Mouse (Mus musculus): ENCODE data around the gene Eri3. TPM values are rescaled to one million over a fixed set of nuclear protein-coding genes. Genes with fewer than 3 reads are reported as not detected.

Eri3 gene
- total RNA-seq, 2 experiments from 2014 or later: 81.4 to 92.0 TPM

DNA sequence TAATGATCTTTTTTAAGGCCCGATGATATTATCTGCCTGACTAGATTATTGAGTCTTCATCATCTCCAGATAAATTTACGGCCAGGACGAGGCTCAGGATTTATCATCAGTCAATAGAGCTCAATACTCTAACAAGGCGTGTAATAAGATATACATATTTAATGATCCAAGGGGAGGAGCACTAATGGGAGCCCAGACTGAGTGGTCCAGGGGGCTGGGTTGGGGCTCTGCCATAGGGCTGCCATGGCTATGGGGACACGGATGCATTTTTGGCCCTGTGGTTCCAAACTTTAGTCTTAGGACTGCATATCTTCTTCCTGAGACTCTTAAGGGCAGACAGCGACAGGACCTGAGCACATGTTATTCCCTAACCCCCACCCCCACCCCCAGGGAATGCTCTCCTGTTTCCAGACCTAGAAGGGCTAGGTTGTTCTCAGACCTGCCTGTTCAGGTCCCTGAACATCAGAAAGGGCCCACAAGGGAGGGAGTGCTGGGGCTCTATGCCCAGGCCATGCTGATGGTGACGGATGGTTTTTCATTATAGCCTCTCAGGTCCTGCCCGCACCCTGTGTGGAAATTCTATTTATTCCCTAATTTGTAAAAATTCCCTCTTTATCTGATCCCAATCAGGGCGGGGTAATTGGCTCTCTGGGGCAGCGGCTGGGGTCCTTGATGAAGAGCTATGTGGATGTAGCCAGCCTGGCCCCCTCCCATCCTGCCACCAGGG, 114.4 kb downstream of the Eri3 start:
- DNase-seq: no peak

DNA sequence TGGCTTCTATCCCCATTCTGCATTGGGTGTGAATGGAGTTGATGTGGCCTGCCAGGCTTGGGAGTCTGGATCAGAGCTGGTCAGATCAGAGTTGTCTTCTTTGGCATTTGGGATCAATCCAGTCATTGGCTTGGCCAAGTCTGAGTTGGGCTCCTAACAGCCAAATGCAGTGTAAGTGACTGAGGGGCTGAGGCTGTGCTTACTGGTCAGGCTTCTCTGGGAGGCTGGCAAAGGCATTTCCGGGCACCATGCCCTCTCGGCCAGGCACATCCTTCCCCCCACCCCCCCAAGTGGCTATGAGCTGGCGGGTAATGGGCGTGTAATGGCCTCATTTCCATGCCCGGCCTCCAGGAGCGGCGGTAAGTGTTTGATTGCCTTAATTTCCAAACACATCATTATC, 115.4 kb downstream of the Eri3 start:
- DNase-seq: no peak

DNA sequence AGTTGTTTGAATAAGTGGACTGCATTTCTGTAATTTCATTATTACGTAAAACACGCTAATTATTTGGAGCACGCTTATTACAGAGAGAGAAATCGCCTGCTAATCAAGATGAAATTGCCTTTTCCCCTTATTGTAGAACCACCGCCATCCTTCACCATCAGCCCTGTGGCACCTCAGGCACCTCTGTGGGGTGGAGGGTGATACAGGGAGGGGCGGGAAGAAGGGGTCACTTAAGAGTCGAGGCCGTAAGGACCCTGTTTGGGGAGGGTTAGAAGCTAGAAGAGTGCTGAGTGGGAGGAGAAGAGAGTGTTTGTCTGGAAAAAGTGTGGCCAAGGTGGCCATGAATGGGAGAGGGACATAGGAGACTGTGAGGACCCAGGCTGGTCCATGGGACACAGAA, 115.9 kb downstream of the Eri3 start:
- DNase-seq: no peak

DNA sequence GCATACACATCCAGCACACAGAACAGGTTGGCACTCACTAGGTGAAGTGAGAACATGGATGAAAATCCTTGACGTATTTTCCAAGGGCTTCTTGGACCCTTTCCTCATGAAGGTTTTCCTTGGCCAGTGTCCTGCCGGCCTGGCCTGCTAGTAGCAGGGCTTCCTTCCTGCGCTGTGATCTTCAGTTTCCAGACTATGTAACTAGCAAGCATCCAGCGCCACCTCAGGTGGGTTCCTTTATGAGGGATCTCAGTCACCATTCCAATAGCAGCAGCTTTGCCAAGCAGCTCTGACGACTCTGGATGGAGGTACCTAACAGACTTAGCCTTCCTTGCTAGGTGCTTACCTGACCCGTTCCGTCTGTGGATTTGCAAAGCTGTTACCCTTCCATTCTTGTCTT, 119.7 kb downstream of the Eri3 start:
- DNase-seq: no peak

DNA sequence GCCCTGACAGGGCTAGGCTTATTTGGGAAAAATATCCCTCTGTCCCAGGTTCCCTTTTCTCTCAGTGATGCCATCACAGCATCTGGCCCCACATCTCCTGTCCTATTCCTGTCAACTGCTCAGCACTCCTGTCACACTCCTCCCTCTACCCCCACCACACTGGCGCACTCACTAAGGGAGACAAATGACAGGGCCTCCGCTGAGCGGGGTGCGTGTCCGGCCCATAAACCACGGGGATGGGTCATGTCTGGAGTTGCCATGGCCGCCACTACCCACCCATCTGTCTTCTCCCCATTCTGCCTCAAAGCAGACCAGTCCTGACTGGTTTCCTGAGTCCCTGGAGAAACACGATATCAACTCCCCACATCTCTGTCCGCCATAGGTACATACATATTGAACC, 121.9 kb downstream of the Eri3 start:
- DNase-seq: no peak

DNA sequence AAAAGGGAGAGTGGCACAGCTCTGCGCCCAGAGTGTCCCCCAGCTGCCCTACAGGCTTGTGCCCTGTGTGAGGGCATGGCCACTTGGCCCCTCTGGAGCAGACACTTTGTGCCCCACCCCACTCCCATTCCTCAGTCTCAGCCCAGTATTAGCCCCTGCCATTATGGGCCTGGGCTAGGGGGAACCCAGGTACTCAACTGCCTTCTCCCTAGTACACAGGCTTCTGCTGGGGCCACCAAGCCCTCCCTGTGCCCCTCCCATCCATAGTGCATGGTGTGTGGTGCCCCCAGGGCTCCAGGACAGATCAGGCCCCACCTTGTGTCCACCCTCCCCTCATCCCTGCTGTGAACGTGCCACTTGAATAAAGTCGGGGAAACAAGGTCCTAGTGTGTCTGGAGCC, 123.7 kb downstream of the Eri3 start:
- DNase-seq: no peak

DNA sequence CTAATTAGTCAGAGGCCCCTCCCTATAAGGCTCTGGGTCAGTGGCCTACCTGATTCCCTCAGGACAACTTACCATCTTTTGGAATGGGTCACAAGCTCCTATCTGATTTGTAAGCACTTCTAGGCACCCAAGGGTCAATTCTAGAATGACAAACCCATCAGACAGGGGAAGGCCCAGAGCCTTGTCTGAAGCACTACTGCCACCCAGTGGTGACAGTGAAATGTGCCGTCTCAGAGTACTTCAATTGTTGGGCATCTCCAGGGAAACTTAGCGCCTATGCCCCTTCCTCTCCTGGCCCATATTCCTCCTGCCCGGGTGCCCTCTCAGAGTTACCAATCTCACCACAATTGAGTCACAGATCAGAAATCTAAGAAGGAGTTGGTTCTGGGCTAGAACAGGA, 126.7 kb downstream of the Eri3 start:
- DNase-seq: peak; percentile 88

DNA sequence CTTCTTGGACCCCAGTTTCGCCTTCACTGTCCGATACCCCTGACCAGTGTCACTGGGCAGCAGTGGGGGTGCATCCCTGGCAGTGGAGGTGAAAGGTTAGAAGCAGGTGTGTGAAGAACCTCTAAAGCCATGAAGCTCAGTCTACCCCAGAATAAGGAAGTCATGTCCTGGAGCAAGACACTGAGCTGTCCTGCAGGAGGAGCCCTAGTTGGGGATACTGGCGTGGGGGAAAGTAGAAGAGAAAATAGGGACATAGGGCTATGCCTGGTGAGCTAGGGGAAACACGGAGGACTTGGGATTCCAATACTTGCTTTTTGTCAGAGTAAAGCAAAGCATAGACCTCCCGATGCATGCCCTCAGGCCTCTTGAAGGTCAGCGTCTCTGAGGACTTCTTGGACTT, 130.8 kb downstream of the Eri3 start:
- no peak for DNase-seq

DNA sequence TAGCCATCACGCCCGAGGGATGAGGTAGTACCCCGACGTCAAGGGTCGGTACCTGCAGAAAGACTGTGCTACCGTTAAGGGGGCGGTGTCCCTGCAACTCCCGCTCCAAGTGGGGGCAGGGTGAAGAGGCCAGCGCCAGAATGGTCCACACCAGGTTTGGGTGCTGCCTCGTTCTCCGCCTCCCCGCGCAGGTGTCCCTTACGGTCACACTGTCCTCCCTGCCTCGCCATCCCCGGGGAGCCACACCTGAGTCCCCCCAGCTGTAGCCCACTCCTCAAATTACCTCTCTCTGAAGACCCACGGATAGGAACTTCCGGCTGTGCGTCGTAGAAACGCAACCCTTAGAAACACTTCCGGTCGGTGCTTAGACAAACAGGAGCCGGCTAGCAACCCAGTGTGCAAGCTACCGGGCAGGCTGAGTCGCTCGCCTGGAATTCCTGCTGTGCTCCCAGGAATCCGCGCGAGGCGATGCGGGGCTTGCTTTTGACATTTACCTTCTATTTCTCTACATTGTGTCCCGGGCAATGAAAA, 131.8 kb downstream of the Eri3 start, which contains the start of gene Dmap1:
Gene Dmap1 (minus strand): TSS at position 343 of the 531 bp plus-strand sequence.
- DNase-seq: peak; percentile 89

DNA sequence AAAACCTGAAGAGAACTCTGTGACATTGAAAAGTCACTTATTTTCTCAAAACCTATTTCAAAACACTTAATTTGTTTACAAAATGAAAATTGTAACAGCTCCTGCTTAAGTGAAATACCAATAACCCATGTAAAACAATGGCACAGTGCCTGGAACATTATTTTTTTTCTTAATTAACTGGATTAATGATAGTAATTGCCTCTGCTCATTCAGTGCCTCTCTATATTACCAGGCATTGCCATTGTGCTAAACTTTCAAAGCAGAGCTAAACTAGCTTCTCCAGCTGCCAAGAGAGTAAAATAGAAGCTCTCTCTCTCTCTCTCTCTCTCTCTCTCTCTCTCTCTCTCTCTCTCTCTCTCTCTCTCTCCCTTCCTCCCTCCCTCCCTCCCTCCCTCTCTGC, 132.3 kb downstream of the Eri3 start:
- DNase-seq: no peak

DNA sequence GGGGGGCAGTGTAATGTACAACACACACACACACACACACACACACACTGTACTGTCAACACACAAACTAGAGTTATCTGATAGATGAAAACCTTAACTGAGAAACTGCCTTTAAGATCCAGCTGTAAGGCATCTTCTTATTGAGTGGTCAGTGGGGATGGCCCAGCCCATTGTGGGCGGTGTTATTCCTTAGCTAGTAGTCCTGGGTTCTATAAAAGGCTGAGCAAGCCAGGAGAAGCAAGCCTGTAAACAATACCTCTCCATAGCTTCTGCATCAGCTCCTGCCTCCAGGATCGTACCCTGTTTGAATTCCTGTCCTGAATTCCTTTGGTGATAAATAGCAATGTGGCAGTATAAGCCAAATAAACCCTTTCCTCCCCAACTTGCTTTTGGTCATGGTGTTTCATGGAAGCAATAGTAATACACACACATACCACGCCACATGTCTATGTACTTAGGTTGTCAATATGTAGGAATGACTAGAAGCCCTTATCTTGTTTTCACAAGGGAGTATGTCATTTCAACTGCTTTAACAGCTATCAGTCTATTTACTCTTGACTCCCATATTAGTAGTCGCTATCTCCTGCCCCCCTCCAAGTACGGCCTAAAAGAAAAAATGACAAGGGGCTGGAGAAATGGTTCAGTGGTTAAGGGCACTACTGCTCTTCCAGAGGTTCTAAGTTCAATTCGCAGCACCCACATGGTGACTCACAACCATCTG, 133.0 kb downstream of the Eri3 start:
- DNase-seq: no peak

DNA sequence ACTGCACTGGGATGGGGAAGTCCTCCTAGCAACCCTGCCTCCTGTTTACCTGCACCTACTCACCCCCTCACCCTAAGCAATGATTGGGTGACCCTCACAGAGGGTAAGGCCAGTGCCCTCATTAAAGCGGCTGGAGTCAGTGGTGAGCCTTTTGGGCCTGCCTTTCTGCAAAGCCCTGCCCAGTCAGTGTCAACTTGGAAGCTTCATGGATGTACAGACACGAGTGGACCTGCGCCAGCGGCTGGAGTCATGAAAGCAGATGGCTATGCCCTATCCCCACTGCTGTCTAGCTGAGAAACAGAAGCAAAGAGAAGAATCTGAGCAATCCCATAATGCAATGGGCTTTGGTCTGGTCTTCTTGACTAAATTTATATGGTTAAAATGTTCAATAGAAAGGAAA, 136.2 kb downstream of the Eri3 start:
- no peak for DNase-seq

DNA sequence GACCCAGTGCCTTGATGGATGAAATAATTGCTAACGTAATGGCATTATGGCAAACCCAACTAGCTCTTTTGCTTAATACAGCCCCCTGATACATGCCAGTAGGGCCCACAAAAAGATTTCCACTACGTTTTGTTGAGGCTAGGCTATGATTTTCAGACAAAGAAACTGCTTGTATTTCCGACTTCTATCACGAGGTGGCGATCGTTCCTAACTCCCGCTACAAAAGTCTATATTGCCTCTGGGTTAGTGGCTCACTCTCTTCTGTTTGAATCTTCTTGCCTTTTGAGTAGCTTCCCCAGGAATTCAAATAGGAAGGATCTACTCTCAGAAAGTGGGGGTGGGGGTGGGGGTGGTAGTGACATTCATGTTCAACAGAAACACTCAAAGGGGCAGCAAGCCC, 155.2 kb downstream of the Eri3 start:
- DNase-seq: peak; percentile 70

DNA sequence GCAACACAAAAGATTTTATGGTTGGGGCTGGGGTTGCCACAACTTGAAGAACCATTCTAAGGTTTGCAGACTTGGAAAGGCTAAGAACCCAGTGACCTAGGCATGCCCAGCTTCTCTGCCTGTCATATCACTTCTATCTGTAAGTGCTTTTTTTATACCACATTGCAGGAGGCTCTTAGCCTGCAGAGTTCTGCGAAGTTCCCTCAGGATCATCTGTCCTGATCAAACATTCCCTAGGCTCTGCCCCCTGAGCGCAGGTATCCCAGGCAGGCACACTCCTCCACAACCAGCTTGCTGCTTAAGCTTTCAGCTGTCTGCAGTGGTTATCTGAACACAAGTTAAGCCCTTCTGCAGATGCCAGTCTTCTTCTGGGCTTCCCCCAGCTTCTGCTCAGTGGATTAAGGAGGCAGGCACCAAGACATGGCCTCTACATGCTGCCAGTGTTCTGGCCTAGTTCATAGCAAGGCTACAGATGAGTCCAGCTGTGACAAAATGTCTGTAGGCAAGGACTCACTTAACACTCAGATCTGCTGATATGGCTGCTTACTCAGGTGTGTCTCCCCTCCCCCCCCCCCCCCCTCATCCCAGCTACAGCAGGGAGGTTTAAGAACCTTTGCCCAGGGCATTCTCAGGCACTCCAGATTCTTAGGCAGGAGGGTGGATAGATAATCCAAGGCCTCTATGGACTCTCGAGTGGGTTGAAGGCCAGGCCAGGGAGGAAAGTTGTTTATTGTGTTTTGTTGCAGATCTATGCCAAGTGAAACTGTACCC, 158.8 kb downstream of the Eri3 start:
- DNase-seq: no peak

DNA sequence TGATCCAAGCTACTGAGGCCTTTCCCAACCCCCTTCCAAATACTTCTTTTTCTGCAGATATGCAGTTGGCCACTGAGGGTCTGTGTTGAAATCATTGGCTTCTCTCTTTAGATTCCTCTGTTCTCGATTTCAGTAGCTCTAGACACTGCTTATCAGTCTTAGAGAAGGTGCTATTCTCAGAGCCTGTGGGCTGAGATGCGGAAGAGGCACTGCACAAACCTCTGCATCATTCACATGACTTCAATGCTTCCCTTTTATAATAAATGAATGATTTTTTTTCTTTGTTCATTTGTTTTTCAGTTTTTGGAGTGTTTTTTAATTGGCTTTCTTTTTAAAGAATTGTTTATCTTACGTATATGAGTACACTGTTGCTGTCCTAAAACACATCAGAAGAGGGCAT, 162.1 kb downstream of the Eri3 start:
- DNase-seq: no peak

DNA sequence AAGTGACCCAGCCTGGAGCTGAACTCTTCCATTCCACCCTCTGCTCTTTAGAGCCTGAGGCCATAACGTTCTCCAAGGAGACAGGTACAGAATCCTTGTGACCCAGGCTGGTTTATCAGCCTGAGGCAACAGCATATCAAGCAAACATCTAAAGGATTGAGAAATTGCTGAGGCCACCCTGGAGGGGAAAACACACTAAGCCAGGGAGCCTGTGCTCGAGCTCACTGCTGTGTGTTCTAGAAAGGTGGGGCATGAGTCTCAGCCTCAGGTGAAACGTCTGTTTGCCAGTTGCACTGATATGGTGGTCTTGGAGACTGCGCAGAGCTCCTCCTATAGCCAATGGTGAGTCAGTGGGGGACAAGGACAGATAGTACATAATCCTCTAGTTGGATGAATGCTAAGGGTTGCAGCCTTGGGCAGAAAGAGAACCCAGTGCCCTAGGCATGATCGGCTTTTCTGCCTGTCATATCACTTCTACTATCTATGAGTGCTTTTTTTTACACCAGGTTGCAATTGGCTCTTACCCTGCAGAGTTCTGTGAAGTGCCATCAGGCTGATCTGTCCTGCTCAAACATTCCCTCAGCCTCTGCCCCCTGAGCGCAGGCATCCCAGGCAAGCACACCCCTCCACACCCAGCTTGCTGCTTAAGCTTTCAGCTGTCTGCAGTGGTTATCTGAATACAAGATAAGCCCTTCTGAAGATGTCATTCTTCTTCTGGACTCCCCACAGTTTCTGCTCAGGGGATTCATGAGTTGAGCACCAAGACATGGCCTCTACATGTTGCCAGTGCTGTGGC, 163.3 kb downstream of the Eri3 start:
- DNase-seq: no peak

Small RNA genes within 50 kb of the gene (microRNA-seq; reads per million reads assigned to microRNA genes)
- gene Gm25559: 0 reads per million in 2 experiments

Other genes starting within 250 kb of the Eri3 start
- 10 to 100 TPM; 45.8 to 46.7 TPM for gene Rnf220, start 53.3 kb upstream of the Eri3 start, total RNA-seq (2021)
- gene Dmap1, start 131.9 kb downstream of the Eri3 start, total RNA-seq (2021): 10 to 100 TPM; 29.1 to 29.4 TPM
- not detected for gene Gm12845, start 174.0 kb downstream of the Eri3 start, total RNA-seq (2021)
- not detected for gene Klf17, start 215.3 kb downstream of the Eri3 start, total RNA-seq (2021)

Data from heart, postnatal 4 days (tissue).